Mouse (Mus musculus): ENCODE measurements around the gene Fmo1.
"Not testable (repeated sequence)": the region's sequence is repeated elsewhere in the genome, so short reads cannot be mapped to it uniquely, and the experiment has no call there.

Fmo1 gene

DNA sequence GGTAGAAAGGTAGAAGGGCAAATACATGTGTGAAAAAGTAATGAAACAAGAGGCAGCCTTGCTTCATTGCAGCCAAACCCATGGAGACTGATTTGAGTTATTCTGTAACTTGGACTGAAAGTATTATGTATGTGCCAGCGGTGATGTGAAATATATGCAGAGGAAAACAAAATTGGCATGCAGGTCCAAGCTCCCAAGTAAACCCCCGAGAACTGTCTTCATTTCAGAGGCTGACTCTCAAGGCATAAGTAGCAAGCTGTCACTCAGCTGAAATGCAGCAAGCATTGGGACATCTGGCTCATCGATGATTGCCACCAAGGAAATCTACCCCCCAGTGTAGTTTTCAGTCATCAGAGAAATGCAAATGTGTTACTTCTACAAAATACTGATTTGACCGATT is 81.2 kb downstream of the Fmo1 start:
- DNase-seq: no peak

DNA sequence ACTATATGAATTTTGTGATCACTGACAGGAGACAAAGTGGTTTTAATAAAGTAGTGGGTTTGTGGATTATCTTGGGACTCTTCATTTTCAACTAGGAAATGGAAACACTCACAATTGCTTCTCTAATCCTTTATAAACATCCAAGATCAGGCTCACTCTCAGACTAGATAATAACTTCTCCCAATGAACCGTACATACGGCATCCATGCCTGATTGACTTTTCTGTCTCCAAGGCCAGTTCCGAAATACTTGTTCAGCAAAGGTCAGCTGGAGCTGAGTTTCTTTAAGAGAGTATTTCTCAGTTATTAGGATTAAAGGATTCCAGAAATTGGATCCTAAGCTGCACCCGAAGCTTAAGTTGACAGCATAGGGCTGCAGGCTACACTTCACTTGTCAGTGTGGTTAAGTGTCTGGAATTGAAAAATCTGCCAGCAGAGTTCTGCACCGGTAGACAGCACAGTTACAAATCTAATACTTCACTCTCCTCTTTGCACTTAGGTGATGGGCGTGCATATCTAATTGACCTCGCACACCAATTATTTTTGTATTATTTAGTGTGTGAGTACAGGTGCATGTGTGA is 82.7 kb downstream of the Fmo1 start:
- no peak for DNase-seq

DNA sequence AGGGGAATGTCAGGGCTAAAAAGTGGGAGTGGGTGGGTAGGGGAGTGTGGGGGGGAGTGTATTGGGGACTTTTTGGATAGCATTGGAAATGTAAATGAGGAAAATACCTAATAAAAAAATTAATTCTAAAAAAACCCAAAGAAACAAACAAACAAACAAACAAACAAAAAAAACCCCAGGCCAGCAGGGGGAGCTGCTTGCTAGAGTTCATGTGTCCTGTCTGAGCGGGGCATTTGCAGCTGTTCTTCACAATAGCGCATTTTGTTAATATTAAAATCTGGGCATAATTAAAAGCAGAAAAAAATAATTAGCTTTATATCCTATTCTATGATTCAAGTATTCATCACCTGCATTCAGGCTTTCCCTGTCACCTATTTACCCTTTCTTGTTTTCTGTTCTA is 85.4 kb downstream of the Fmo1 start:
- DNase-seq: not testable (repeated sequence)

Measured in cerebellum, adult 9-11 months (tissue).